Mouse (Mus musculus) ES-E14 (cell line): ENCODE data around the gene Sesn2. TPM values are rescaled to one million over a fixed set of nuclear protein-coding genes. Genes with fewer than 3 reads are reported as not detected.
"Not testable (repeated sequence)": the region's sequence is repeated elsewhere in the genome, so short reads cannot be mapped to it uniquely, and the experiment has no call there.

Experiments
- DNase-seq: peaks from one replicate; pipeline ENCODE4 v3.0.0-alpha.2; 2013; ENCODE audit warnings: low read depth, low spot score
- H3K27ac ChIP-seq: 2 replicates; pipeline ENCODE4 v1.5.1; 2012; ENCODE audit warnings: low read depth, mild to moderate bottlenecking, low read length, moderate library complexity, mixed read lengths; ENCODE audit not compliant: poor library complexity, insufficient read depth, severe bottlenecking
- H3K36me3 ChIP-seq: 2 replicates; pipeline ENCODE4 v1.6.1; 2012; ENCODE audit warnings: mild to moderate bottlenecking, low read length, moderate library complexity, mixed read lengths; ENCODE audit not compliant: control insufficient read depth, poor library complexity, insufficient read depth, severe bottlenecking
- H3K4me1 ChIP-seq, 2 experiments: fragments of 150-350 bp in 1 of 2; sonication (generic) in 1 of 2; 2 replicates each; pipeline ENCODE4 v1.6.1; 2012; ENCODE audit warnings: low read length in 2 of 2, mild to moderate bottlenecking in 1 of 2, mixed read lengths in 1 of 2; ENCODE audit not compliant: control insufficient read depth in 2 of 2, insufficient read depth in 2 of 2, poor library complexity in 1 of 2
- H3K4me3 ChIP-seq, 2 experiments: fragments of 150-350 bp in 1 of 2; sonication (generic) in 1 of 2; 2 replicates each; pipeline ENCODE4 v1.5.1; 2012; ENCODE audit warnings: low read length in 2 of 2, low read depth in 1 of 2, mild to moderate bottlenecking in 1 of 2, mixed read lengths in 1 of 2; ENCODE audit not compliant: insufficient read depth in 1 of 2, poor library complexity in 1 of 2, severe bottlenecking in 1 of 2
- H3K9ac ChIP-seq: 2 replicates; pipeline ENCODE4 v1.6.1; 2012; ENCODE audit warnings: low read depth, mild to moderate bottlenecking, low read length, mixed read lengths; ENCODE audit not compliant: poor library complexity, insufficient read depth, severe bottlenecking
- H3K9me3 ChIP-seq: fragments of 150-350 bp; sonication (generic); 2 replicates; pipeline ENCODE4 v1.6.1; 2012; ENCODE audit warnings: low read depth, mild to moderate bottlenecking, low read length; ENCODE audit not compliant: control insufficient read depth, insufficient read depth
- CHD2 ChIP-seq: IDR thresholded peaks from 2 replicates; pipeline ENCODE4 v1.6.1; 2014; ENCODE audit warnings: mild to moderate bottlenecking, low read depth, low read length, inconsistent platforms
- HCFC1 ChIP-seq: IDR thresholded peaks from 2 replicates; pipeline ENCODE4 v1.6.1; 2012; ENCODE audit warnings: low read length, inconsistent platforms, borderline replicate concordance; ENCODE audit not compliant: insufficient read depth
- MAFK ChIP-seq: IDR thresholded peaks from 2 replicates; pipeline ENCODE4 v1.6.1; 2014; ENCODE audit warnings: mild to moderate bottlenecking, low read depth, low read length, inconsistent platforms; ENCODE audit not compliant: insufficient read depth
- ZC3H11A ChIP-seq: IDR thresholded peaks from 2 replicates; pipeline ENCODE4 v1.6.1; 2012; ENCODE audit warnings: low read depth, mild to moderate bottlenecking, inconsistent platforms, low read length, borderline replicate concordance
- ZNF384 ChIP-seq: IDR thresholded peaks from 2 replicates; pipeline ENCODE4 v1.6.1; 2012; ENCODE audit warnings: low read depth, low read length, inconsistent platforms
- in situ Hi-C, 2 experiments: fragments of 600-800 bp; cut with MboI; formaldehyde crosslinking; loops; one replicate each; pipeline ENCODE4 v1.15.1; 2025; ENCODE audit warnings: low sequenced_read_pairs in 2 of 2, inconsistent platforms in 1 of 2; ENCODE audit not compliant: unreplicated experiment in 2 of 2
- total RNA-seq: library from RNA; depleted of rRNA; stranded (reverse); fragments of 300-350 nt; gene quantifications from 2 replicates; pipeline ENCODE4 v1.2.3, GENCODE M21; 2012; rRNA removed

The Sesn2 gene
- total RNA-seq, result 75.8 and 96.1 TPM in 2 replicates

GRCm38 (mm10) chr4:132510352-132510798 lies at the start of gene Sesn2:
Gene Sesn2, minus strand, starts transcription at chr4:132510501.
- Histone ChIP-seq H3K9me3 (no peaks in the 10 kb centered on the region), H3K9ac (peak within 1 kb of the TSS; percentile 99), H3K4me1 (peaks cover 7 to 10% of the 10 kb centered on the region in 2 experiments; a peak in 3 of 4 replicates), H3K4me3 (peak within 1 kb of the TSS; percentile 99), H3K27ac (peak within 1 kb of the TSS; percentile 97), H3K36me3 (peaks cover 2% of the 10 kb centered on the region; the same call in 1 of the 2 replicates)
- DNase-seq, result peak; percentile 97
- TF ChIP-seq HCFC1, result peak; percentile 84
- no peak for TF ChIP-seq CHD2
- in situ Hi-C loops, result no loop called here

- Histone ChIP-seq H3K36me3 (peaks cover 34% of the 10 kb centered on the region), H3K4me1 (peaks cover 5 to 20% of the 10 kb centered on the region in 2 experiments; a peak in 2 of 4 replicates)
- H3K4me3 ChIP-seq, in situ Hi-C loops, H3K9me3 ChIP-seq, H3K9ac ChIP-seq, H3K27ac ChIP-seq, DNase-seq: not testable (repeated sequence)
These were observed 45.2 kb upstream of the Sesn2 start for GRCm38 (mm10) chr4:132555550-132555949.

- Histone ChIP-seq H3K4me1 (peaks cover 5 to 20% of the 10 kb centered on the region in 2 experiments; a peak in 2 of 4 replicates), H3K36me3 (peaks cover 40% of the 10 kb centered on the region), H3K4me3 (no peak overlapping the region), H3K27ac (no peak overlapping the region), H3K9ac (no peak overlapping the region), H3K9me3 (no peaks in the 10 kb centered on the region)
- in situ Hi-C loops, result no loop called here
- TF ChIP-seq HCFC1, result no peak
- no peak for TF ChIP-seq CHD2
- no peak for TF ChIP-seq ZNF384
- TF ChIP-seq MAFK, result no peak
- no peak for TF ChIP-seq ZC3H11A
- DNase-seq, result no peak
These were observed 44.4 kb upstream of the Sesn2 start for GRCm38 (mm10) chr4:132554653-132555052.

GRCm38 (mm10) chr4:132554221-132554620 lies 43.9 kb upstream of the Sesn2 start:
- Histone ChIP-seq H3K4me3 (no peak overlapping the region), H3K4me1 (peaks cover 5 to 20% of the 10 kb centered on the region in 2 experiments; a peak in 2 of 4 replicates), H3K36me3 (peaks cover 42% of the 10 kb centered on the region), H3K9me3 (no peaks in the 10 kb centered on the region), H3K9ac (no peak overlapping the region), H3K27ac (no peak overlapping the region)
- in situ Hi-C loops, result no loop called here
- no peak for DNase-seq
- TF ChIP-seq ZC3H11A (no peak), MAFK (no peak), CHD2 (no peak), HCFC1 (no peak), ZNF384 (no peak)

GRCm38 (mm10) chr4:132545851-132546250 lies 35.5 kb upstream of the Sesn2 start:
- no peak overlapping the region for H3K4me3 ChIP-seq
- peak; percentile 73 for DNase-seq
- TF ChIP-seq ZC3H11A (no peak), MAFK (no peak), CHD2 (no peak), ZNF384 (no peak), HCFC1 (no peak)
- H3K4me1 ChIP-seq, result 0 out of 4 replicates have a peak, but pooled peaks cover 0 to 5% of the 10 kb centered on the region in 2 experiments
- no peaks in the 10 kb centered on the region for H3K9me3 ChIP-seq
- H3K27ac ChIP-seq, result no peak overlapping the region
- in situ Hi-C loops, result no loop called here
- no peak overlapping the region for H3K9ac ChIP-seq
- peaks cover 60% of the 10 kb centered on the region for H3K36me3 ChIP-seq
